Mouse (Mus musculus) megakaryocyte-erythroid progenitor cell, adult 5-6 weeks (primary cell): ENCODE data around the gene Itgae. TPM values are rescaled to one million over a fixed set of nuclear protein-coding genes. Genes with fewer than 3 reads are reported as not detected.

Experiments used
- ATAC-seq: replicated peaks from 2 replicates; pipeline ENCODE4 v1.8.0; 2016; ENCODE audit warnings: mild to moderate bottlenecking, inconsistent platforms; ENCODE audit not compliant: severe bottlenecking, poor library complexity, low FRiP score, low TSS enrichment
- total RNA-seq, 2 experiments: library from RNA; stranded (forward) in 1 of 2; stranded (reverse) in 1 of 2; fragments of 200-1000, 215-1000 nt in 1 of 2; fragments of >200 nt in 1 of 2; fragmentation: Nextera tagmentation in 1 of 2; gene quantifications; 2 replicates each; pipeline ENCODE4 v1.2.3; 2014 to 2017

Gene Itgae
- total RNA-seq, 2 experiments from 2014 or later, result 0.17 TPM; not detected in 1

GRCm38 (mm10) chr11:73177895-73178294, 87.5 kb downstream of the Itgae start:
- no peak for ATAC-seq

GRCm38 (mm10) chr11:73185872-73186615, 95.7 kb downstream of the Itgae start:
- no peak for ATAC-seq

GRCm38 (mm10) chr11:73187231-73187630, 96.8 kb downstream of the Itgae start:
- no peak for ATAC-seq

GRCm38 (mm10) chr11:73193047-73193446, 102.7 kb downstream of the Itgae start:
- no peak for ATAC-seq

GRCm38 (mm10) chr11:73194444-73194843, 104.1 kb downstream of the Itgae start:
- ATAC-seq, result no peak

Other genes starting within 250 kb of the Itgae start
- 16.4 and 28.3 TPM in 2 replicates for gene Atp2a3, start 129.4 kb upstream of the Itgae start, total RNA-seq (2014; fragmentation: Nextera tagmentation)
- gene Atp2a3, start 129.4 kb upstream of the Itgae start, total RNA-seq (2017), result 14.9 and 15.7 TPM in 2 replicates
- 1.8 and 3.1 TPM in 2 replicates for gene P2rx1, start 91.5 kb upstream of the Itgae start, total RNA-seq (2014; fragmentation: Nextera tagmentation)
- 2.2 TPM in 1 of 2 replicates, not detected in the other for gene P2rx1, start 91.5 kb upstream of the Itgae start, total RNA-seq (2017)
- gene Camkk1, start 71.6 kb upstream of the Itgae start, total RNA-seq (2014; fragmentation: Nextera tagmentation), result 0.12 and 0.28 TPM in 2 replicates
- 0.53 TPM in 1 of 2 replicates, not detected in the other for gene Camkk1, start 71.6 kb upstream of the Itgae start, total RNA-seq (2017)
- gene Ncbp3, start 42.8 kb upstream of the Itgae start, total RNA-seq (2014; fragmentation: Nextera tagmentation), result 12.5 and 12.7 TPM in 2 replicates
- gene Ncbp3, start 42.8 kb upstream of the Itgae start, total RNA-seq (2017), result 16.4 and 19.1 TPM in 2 replicates
- gene Haspin, start 47.7 kb downstream of the Itgae start, total RNA-seq (2014; fragmentation: Nextera tagmentation), result 10.9 and 14.4 TPM in 2 replicates
- 12.8 and 14.8 TPM in 2 replicates for gene Haspin, start 47.7 kb downstream of the Itgae start, total RNA-seq (2017)
- gene P2rx5, start 69.8 kb downstream of the Itgae start, total RNA-seq (2014; fragmentation: Nextera tagmentation), result 1.7 TPM in 1 of 2 replicates, not detected in the other
- gene P2rx5, start 69.8 kb downstream of the Itgae start, total RNA-seq (2017), result not detected in 2 replicates
- 77.1 and 79.8 TPM in 2 replicates for gene Emc6, start 86.5 kb downstream of the Itgae start, total RNA-seq (2014; fragmentation: Nextera tagmentation)
- 34.1 and 53.7 TPM in 2 replicates for gene Emc6, start 86.5 kb downstream of the Itgae start, total RNA-seq (2017)
- 3.8 and 5.6 TPM in 2 replicates for gene Tax1bp3, start 86.5 kb downstream of the Itgae start, total RNA-seq (2014; fragmentation: Nextera tagmentation)
- gene Tax1bp3, start 86.5 kb downstream of the Itgae start, total RNA-seq (2017), result 1.2 and 5.5 TPM in 2 replicates
- gene Ctns, start 108.5 kb downstream of the Itgae start, total RNA-seq (2014; fragmentation: Nextera tagmentation), result 12.0 and 13.2 TPM in 2 replicates
- gene Ctns, start 108.5 kb downstream of the Itgae start, total RNA-seq (2017), result 4.0 and 9.5 TPM in 2 replicates
- 2.5 and 8.5 TPM in 2 replicates for gene Shpk, start 108.9 kb downstream of the Itgae start, total RNA-seq (2014; fragmentation: Nextera tagmentation)
- 0.80 and 3.3 TPM in 2 replicates for gene Shpk, start 108.9 kb downstream of the Itgae start, total RNA-seq (2017)
- not detected in 2 replicates for gene Trpv1, start 143.7 kb downstream of the Itgae start, total RNA-seq (2014; fragmentation: Nextera tagmentation)
- gene Trpv1, start 143.7 kb downstream of the Itgae start, total RNA-seq (2017), result not detected in 2 replicates
- gene Trpv3, start 176.8 kb downstream of the Itgae start, total RNA-seq (2014; fragmentation: Nextera tagmentation), result not detected in 2 replicates
- not detected in 2 replicates for gene Trpv3, start 176.8 kb downstream of the Itgae start, total RNA-seq (2017)
- gene Aspa, start 239.0 kb downstream of the Itgae start, total RNA-seq (2014; fragmentation: Nextera tagmentation), result not detected in 2 replicates
- gene Aspa, start 239.0 kb downstream of the Itgae start, total RNA-seq (2017), result 3.0 and 10.2 TPM in 2 replicates
- not detected in 2 replicates for gene Gm49340, start 239.2 kb downstream of the Itgae start, total RNA-seq (2014; fragmentation: Nextera tagmentation)
- not detected in 2 replicates for gene Gm49340, start 239.2 kb downstream of the Itgae start, total RNA-seq (2017)
- not detected in 2 replicates for gene Spata22, start 239.2 kb downstream of the Itgae start, total RNA-seq (2014; fragmentation: Nextera tagmentation)
- gene Spata22, start 239.2 kb downstream of the Itgae start, total RNA-seq (2017), result not detected in 2 replicates